Mouse (Mus musculus) myocyte (in vitro differentiated cells): Measurements from ENCODE around the gene Cask. TPM values are rescaled to one million over a fixed set of nuclear protein-coding genes. Genes with fewer than 3 reads are reported as not detected.

Experiments
- H3K27me3 ChIP-seq: one replicate; pipeline ENCODE4 v1.6.1; 2011; ENCODE audit not compliant: control insufficient read depth, insufficient read depth, insufficient read length
- H3K36me3 ChIP-seq: one replicate; pipeline ENCODE4 v1.6.1; 2011; ENCODE audit not compliant: control insufficient read depth, insufficient read depth
- H3K4me2 ChIP-seq: one replicate; pipeline ENCODE4 v1.6.1; 2011; ENCODE audit warnings: low read depth, control low read depth
- H3K4me3 ChIP-seq: one replicate; pipeline ENCODE4 v1.5.1; 2011; ENCODE audit warnings: mild to moderate bottlenecking, control low read depth, moderate library complexity
- H3K79me2 ChIP-seq: one replicate; pipeline ENCODE4 v1.6.1; 2011; ENCODE audit not compliant: control insufficient read depth, insufficient read depth
- H3ac ChIP-seq: one replicate; pipeline ENCODE4 v1.6.1; 2011; ENCODE audit not compliant: control insufficient read depth, insufficient read length
- CEBPB ChIP-seq: IDR thresholded peaks from 2 replicates; pipeline ENCODE4 v1.6.1; 2011; ENCODE audit warnings: mild to moderate bottlenecking, moderate library complexity; ENCODE audit not compliant: poor library complexity, insufficient read depth, severe bottlenecking
- E2F4 ChIP-seq: IDR thresholded peaks from one replicate; pipeline ENCODE4 v1.6.1; 2011; ENCODE audit warnings: mild to moderate bottlenecking, control low read depth, moderate library complexity; ENCODE audit not compliant: insufficient read depth
- MAX ChIP-seq: IDR thresholded peaks from one replicate; pipeline ENCODE4 v1.6.1; 2011; ENCODE audit warnings: low read depth, mild to moderate bottlenecking, control low read depth
- MYOD1 ChIP-seq, 3 experiments: IDR thresholded peaks; one replicate each; pipeline ENCODE4 v1.6.1; 2011; ENCODE audit warnings: control low read depth in 2 of 3, low read depth in 2 of 3, mild to moderate bottlenecking in 2 of 3, moderate library complexity in 1 of 3; ENCODE audit not compliant: insufficient read length in 2 of 3, control insufficient read depth in 1 of 3
- MYOG ChIP-seq, 3 experiments: IDR thresholded peaks; one replicate each; pipeline ENCODE4 v1.6.1; 2011; ENCODE audit warnings: control low read depth in 2 of 3, low read depth in 2 of 3, mild to moderate bottlenecking in 2 of 3; ENCODE audit not compliant: insufficient read length in 2 of 3, control insufficient read depth in 1 of 3, insufficient read depth in 1 of 3
- POLR2A ChIP-seq: IDR thresholded peaks from one replicate; pipeline ENCODE4 v1.6.1; 2011; ENCODE audit warnings: low read depth, mild to moderate bottlenecking, control low read depth, moderate library complexity; ENCODE audit not compliant: insufficient read length
- POLR2AphosphoS2 ChIP-seq: IDR thresholded peaks from one replicate; pipeline ENCODE4 v1.6.1; 2011; ENCODE audit warnings: low read depth, control low read depth; ENCODE audit not compliant: insufficient read length
- REST ChIP-seq: IDR thresholded peaks from one replicate; pipeline ENCODE4 v1.6.1; 2011; ENCODE audit warnings: mild to moderate bottlenecking, control low read depth, moderate library complexity; ENCODE audit not compliant: insufficient read depth, insufficient read length
- SRF ChIP-seq: IDR thresholded peaks from one replicate; pipeline ENCODE4 v1.6.1; 2011; ENCODE audit warnings: low read depth; ENCODE audit not compliant: control insufficient read depth, insufficient read length
- TCF12 ChIP-seq: IDR thresholded peaks from one replicate; pipeline ENCODE4 v1.6.1; 2011; ENCODE audit warnings: mild to moderate bottlenecking, control low read depth; ENCODE audit not compliant: poor library complexity, insufficient read depth, severe bottlenecking
- TCF3 ChIP-seq: IDR thresholded peaks from one replicate; pipeline ENCODE4 v1.6.1; 2011; ENCODE audit warnings: low read depth, control low read depth; ENCODE audit not compliant: insufficient read length
- USF1 ChIP-seq: IDR thresholded peaks from one replicate; pipeline ENCODE4 v1.6.1; 2011; ENCODE audit warnings: low read depth, mild to moderate bottlenecking, control low read depth, moderate library complexity
- polyA plus RNA-seq: library from polyadenylated mRNA; unstranded; fragments of >200 nt; fragmentation: generic; extraction: Trizol; gene quantifications from one replicate; pipeline ENCODE4 v1.2.1, GENCODE M21; 2012; ENCODE audit warnings: missing spikeins

Gene Cask
- polyA plus RNA-seq, 1 experiment: 12.0 TPM

DNA sequence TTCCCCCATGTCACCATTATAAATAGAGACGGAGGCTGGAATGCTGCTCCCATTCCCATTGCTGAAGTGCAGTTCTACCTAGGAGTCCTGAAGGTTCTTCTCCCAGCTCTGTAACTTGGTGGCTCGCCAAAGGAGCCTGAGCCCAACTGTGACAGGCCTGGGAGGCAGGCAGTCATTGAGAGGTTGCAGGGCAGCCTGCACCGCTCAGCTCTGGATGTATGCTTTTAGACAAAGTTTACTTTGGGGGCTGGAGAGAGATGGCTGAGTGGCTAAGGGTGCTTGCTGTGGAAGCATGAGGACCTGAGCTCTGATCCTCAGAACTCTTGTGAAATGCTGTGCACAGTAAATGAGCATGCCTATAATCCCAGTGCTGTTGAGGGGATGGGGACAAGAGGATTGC lies 360.2 kb downstream of the Cask start:
- Histone ChIP-seq H3K79me2 (no peaks in the 10 kb centered on the region), H3K4me2 (no peak overlapping the region), H3K27me3 (no peaks in the 10 kb centered on the region), H3K36me3 (no peaks in the 10 kb centered on the region), H3ac (no peak overlapping the region), H3K4me3 (no peak overlapping the region)
- TF ChIP-seq TCF12: no peak
- TF ChIP-seq MYOG (IDR thresholded peaks at IDR 0.05; ENCODE audit: control insufficient read depth in 1 of 3, insufficient read depth in 1 of 3, insufficient read length in 2 of 3, low read depth in 2 of 3): no peak
- TF ChIP-seq MYOD1 (IDR thresholded peaks at IDR 0.05; ENCODE audit: control insufficient read depth in 1 of 3, insufficient read length in 2 of 3, low read depth in 2 of 3): no peak
- no peak for TF ChIP-seq POLR2A
- TF ChIP-seq E2F4: no peak
- TF ChIP-seq CEBPB: no peak
- TF ChIP-seq POLR2AphosphoS2: no peak
- TF ChIP-seq REST: no peak
- TF ChIP-seq USF1: no peak
- no peak for TF ChIP-seq MAX
- TF ChIP-seq SRF: no peak
- no peak for TF ChIP-seq TCF3

DNA sequence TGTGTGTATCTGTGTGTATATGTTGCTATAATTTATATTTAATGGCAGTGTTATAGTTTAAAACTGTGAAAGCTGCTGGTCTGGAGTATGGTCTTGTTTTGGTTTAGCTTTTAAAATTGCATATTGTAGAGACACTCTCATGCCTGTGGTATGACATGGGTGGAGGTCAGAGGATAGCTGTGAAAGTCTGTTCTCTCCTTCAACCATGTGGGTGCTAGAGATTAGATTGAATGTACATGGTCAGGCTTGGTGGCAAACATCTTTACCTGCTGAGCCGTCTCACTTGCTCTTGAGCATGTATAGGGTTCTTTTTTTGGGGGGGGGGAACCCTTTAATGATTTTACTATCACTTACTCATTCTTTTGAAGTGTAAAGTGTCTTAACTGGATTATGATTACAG lies 361.4 kb downstream of the Cask start:
- H3K4me3 ChIP-seq: no peak overlapping the region
- H3K27me3 ChIP-seq: no peaks in the 10 kb centered on the region
- H3K79me2 ChIP-seq: no peaks in the 10 kb centered on the region
- no peak overlapping the region for H3K4me2 ChIP-seq
- no peaks in the 10 kb centered on the region for H3K36me3 ChIP-seq
- TF ChIP-seq TCF12 (no peak), USF1 (no peak), MAX (no peak), E2F4 (no peak), MYOD1 (IDR thresholded peaks at IDR 0.05; ENCODE audit: control insufficient read depth in 1 of 3, insufficient read length in 2 of 3, low read depth in 2 of 3) (no peak), REST (no peak), TCF3 (no peak), POLR2A (no peak), MYOG (IDR thresholded peaks at IDR 0.05; ENCODE audit: control insufficient read depth in 1 of 3, insufficient read depth in 1 of 3, insufficient read length in 2 of 3, low read depth in 2 of 3) (no peak), CEBPB (no peak), POLR2AphosphoS2 (no peak)
- no peak overlapping the region for H3ac ChIP-seq

DNA sequence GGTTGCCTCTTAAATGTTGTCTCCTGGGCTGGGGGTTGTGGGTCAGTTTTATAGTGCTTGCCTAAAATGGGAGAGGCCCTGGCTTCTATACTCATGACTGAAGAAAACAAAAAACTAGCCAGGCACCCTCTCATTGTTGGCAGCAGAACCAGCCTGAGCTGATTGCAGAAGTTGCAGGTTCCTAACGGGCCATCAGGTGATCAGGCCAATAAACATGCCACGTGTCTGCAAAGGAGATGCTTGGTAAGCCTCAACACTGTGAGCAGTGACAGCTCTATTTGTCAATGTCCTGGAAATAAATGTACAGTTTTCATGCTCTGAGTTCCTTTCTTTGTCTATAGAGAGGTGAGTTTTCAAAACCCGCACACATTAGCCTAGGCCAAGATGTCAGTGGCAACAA lies 362.2 kb downstream of the Cask start:
- Histone ChIP-seq H3K79me2 (no peaks in the 10 kb centered on the region), H3ac (no peak overlapping the region), H3K27me3 (no peaks in the 10 kb centered on the region), H3K4me2 (no peak overlapping the region), H3K36me3 (no peaks in the 10 kb centered on the region), H3K4me3 (no peak overlapping the region)
- TF ChIP-seq CEBPB (no peak), USF1 (no peak), E2F4 (no peak), MYOD1 (IDR thresholded peaks at IDR 0.05; ENCODE audit: control insufficient read depth in 1 of 3, insufficient read length in 2 of 3, low read depth in 2 of 3) (no peak), SRF (no peak), TCF12 (no peak), MYOG (IDR thresholded peaks at IDR 0.05; ENCODE audit: control insufficient read depth in 1 of 3, insufficient read depth in 1 of 3, insufficient read length in 2 of 3, low read depth in 2 of 3) (no peak), POLR2A (no peak)

DNA sequence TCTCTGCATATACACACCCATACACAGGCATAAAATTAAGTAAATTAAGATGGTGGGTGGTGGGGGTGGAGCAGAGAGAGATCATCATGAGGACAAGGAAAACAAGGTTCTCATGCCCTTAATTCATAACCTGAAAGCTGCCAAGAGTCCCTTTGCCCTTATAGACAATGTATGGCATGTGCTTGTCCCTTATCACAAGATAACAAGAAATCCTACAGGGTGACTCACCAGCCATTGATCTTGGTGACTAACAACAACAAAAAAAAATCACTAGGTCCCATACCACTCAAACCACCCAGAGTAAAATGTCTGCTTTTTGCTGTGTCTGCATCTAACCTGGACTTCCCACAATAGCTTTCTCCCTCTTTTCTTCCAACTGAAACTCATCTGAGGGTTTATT lies 366.7 kb downstream of the Cask start:
- no peak overlapping the region for H3ac ChIP-seq
- no peak overlapping the region for H3K4me2 ChIP-seq
- no peaks in the 10 kb centered on the region for H3K79me2 ChIP-seq
- TF ChIP-seq POLR2A: no peak
- TF ChIP-seq USF1: no peak
- no peak for TF ChIP-seq POLR2AphosphoS2
- no peak for TF ChIP-seq REST
- no peak for TF ChIP-seq E2F4
- TF ChIP-seq MYOG (IDR thresholded peaks at IDR 0.05; ENCODE audit: control insufficient read depth in 1 of 3, insufficient read depth in 1 of 3, insufficient read length in 2 of 3, low read depth in 2 of 3): no peak
- TF ChIP-seq MYOD1 (IDR thresholded peaks at IDR 0.05; ENCODE audit: control insufficient read depth in 1 of 3, insufficient read length in 2 of 3, low read depth in 2 of 3): no peak
- TF ChIP-seq MAX: no peak
- no peak for TF ChIP-seq TCF12
- H3K36me3 ChIP-seq: no peaks in the 10 kb centered on the region
- no peak overlapping the region for H3K4me3 ChIP-seq
- no peaks in the 10 kb centered on the region for H3K27me3 ChIP-seq

DNA sequence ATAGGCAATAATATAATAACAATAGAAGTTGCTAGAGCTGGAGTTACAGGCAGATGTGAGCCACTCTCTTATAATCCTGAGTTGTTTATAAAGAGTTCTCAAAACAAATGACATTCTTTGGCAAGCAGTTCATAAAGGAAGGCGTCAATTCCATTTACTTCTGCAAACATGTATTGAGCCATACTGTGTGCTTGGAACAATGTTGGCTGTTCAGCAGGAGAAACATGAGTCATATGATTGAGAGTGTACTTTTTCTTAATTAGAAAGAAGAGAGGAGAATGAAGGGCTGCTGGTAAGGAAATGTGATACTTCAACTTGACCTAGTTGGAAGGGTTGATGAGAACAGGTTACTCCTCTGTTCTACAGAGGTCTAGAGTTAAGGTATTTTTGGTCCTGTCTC lies 368.6 kb downstream of the Cask start:
- no peak overlapping the region for H3K4me3 ChIP-seq
- no peaks in the 10 kb centered on the region for H3K27me3 ChIP-seq
- no peak overlapping the region for H3K4me2 ChIP-seq
- TF ChIP-seq MYOG (IDR thresholded peaks at IDR 0.05; ENCODE audit: control insufficient read depth in 1 of 3, insufficient read depth in 1 of 3, insufficient read length in 2 of 3, low read depth in 2 of 3): no peak
- no peak for TF ChIP-seq USF1
- no peak for TF ChIP-seq CEBPB
- no peak for TF ChIP-seq MAX
- no peak for TF ChIP-seq MYOD1 (IDR thresholded peaks at IDR 0.05; ENCODE audit: control insufficient read depth in 1 of 3, insufficient read length in 2 of 3, low read depth in 2 of 3)
- H3K36me3 ChIP-seq: no peaks in the 10 kb centered on the region
- H3K79me2 ChIP-seq: no peaks in the 10 kb centered on the region
- H3ac ChIP-seq: no peak overlapping the region
